ENCODE assay signal across 8 mouse cellular contexts in the genomic region with DNA sequence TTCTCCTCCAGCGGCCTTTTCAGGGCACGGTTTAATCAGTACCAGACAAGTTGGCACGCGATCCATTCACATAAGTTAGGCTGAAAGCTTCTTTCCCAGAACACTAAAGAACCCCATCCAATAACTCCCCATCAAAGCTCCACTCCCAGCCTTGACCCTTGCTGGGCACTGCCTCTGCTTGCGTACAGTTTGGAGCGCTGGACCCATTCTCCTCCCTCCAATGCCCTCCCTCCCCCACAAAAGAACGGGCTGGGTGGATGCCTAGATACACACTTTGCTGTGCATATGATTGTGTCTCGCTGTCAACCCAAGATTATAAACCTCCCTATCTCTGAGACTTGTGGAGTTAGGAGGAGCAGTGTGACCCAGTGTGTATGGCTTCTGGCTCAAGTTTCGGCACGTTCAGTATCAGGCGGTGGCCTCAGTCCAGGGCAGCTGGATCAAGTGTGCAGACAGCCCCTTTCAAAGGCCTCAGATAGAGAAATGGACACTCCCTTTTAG.
DNase-seq lines count a peak whose midpoint lies in the region; ATAC-seq and TF ChIP-seq lines count a peak whose summit lies in the region.

No protein-coding gene starts in this region.

- no peaks in the 10 kb centered on the region for H3K9me3 ChIP-seq in heart, embryonic 15.5 days (replicated peaks)
- H3K9me3 ChIP-seq in liver, postnatal 0 days (ENCODE audit: low read length), result no peaks in the 10 kb centered on the region

- no peaks in the 10 kb centered on the region for H3K27me3 ChIP-seq in heart, embryonic 15.5 days
- no peaks in the 10 kb centered on the region for H3K27me3 ChIP-seq in liver, postnatal 0 days (ENCODE audit: insufficient read depth, low read length)

- H3K27ac ChIP-seq in heart, embryonic 15.5 days, result peak overlapping the region; percentile 69
- H3K27ac ChIP-seq in liver, postnatal 0 days (ENCODE audit: low read depth), result no peak overlapping the region

- peaks cover 15% of the 10 kb centered on the region for H3K36me3 ChIP-seq in heart, embryonic 15.5 days
- peaks cover 32% of the 10 kb centered on the region for H3K36me3 ChIP-seq in liver, postnatal 0 days (replicated peaks; ENCODE audit: insufficient read depth, low read length)

- peak; percentile 87 for ATAC-seq in heart, embryonic 15.5 days (replicated peaks; ENCODE audit: insufficient number of reproducible peaks, insufficient read depth, low FRiP score, low read depth)
- peak; percentile 39; the same call in 1 of the 2 replicates for ATAC-seq in liver, postnatal 0 days

- H3K9ac ChIP-seq in heart, embryonic 15.5 days, result no peak overlapping the region
- H3K9ac ChIP-seq in liver, postnatal 0 days (replicated peaks), result no peak overlapping the region

- peak; percentile 97 for DNase-seq in heart, adult 11 months
- DNase-seq in heart, postnatal 25 days (ENCODE audit: low spot score), result no peak
- peak; percentile 35 for DNase-seq in adrenal gland, postnatal 25 days
- no peak for DNase-seq in liver, postnatal 0 days
- DNase-seq in urinary bladder, postnatal 36 days (ENCODE audit: low spot score in 2 of 2), result peak; percentile 49 to 69
- DNase-seq in left cerebral cortex, postnatal 10 days (ENCODE audit: extremely low spot score in 1 of 2, low spot score in 2 of 2), result no peak
- DNase-seq in thymus, postnatal 25 days, result no peak

- 31% methylated on average over 11 of the region's 11 CpGs for WGBS in heart, embryonic 15.5 days
- 69% methylated on average over 11 of the region's 11 CpGs for WGBS in liver, postnatal 0 days (ENCODE audit: insufficient replicate concordance)

- peaks cover 50% of the 10 kb centered on the region for H3K4me1 ChIP-seq in heart, embryonic 15.5 days (replicated peaks)
- peaks cover 4% of the 10 kb centered on the region for H3K4me1 ChIP-seq in liver, postnatal 0 days (ENCODE audit: insufficient read depth)

- no peak overlapping the region for H3K4me2 ChIP-seq in heart, embryonic 15.5 days
- no peak overlapping the region for H3K4me2 ChIP-seq in liver, postnatal 0 days (ENCODE audit: low read depth, low read length)

- no peak for TF ChIP-seq CTCF in liver, postnatal 0 days (IDR thresholded peaks at IDR 0.05; ENCODE audit: low read depth)

- no peak for TF ChIP-seq EP300 in liver, postnatal 0 days (IDR thresholded peaks at IDR 0.05; ENCODE audit: low read depth)

- H3K4me3 ChIP-seq in heart, embryonic 15.5 days, result no peak overlapping the region
- no peak overlapping the region for H3K4me3 ChIP-seq in liver, postnatal 0 days (ENCODE audit: low read depth, low read length)

- intact Hi-C loops in heart, postnatal 25 days (cut with DNase I), result no loop called here
- intact Hi-C loops in left cerebral cortex, postnatal 10 days (cut with DNase I), result no loop called here

Comparison
In these comparisons a context has a peak if more than half of its experiments do, and no peak if none do; other contexts are left out.
1. DNase-seq: peak in heart, adult 11 months (single experiment), adrenal gland, postnatal 25 days (single experiment) and urinary bladder, postnatal 36 days (2 of 2); none in heart, postnatal 25 days (single experiment), liver, postnatal 0 days (single experiment), left cerebral cortex, postnatal 10 days (0 of 2) and thymus, postnatal 25 days (single experiment).